Mouse (Mus musculus): Measurements from ENCODE around the gene Clcc1. TPM values are rescaled to one million over a fixed set of nuclear protein-coding genes. Genes with fewer than 3 reads are reported as not detected.

Gene Clcc1
- polyA plus RNA-seq, 1 experiment: 21.4 TPM

GRCm38 (mm10) chr3:108685701-108686100 is 32.0 kb downstream of the Clcc1 start:
- Histone ChIP-seq H3K4me1 (ENCODE audit: control insufficient read depth, insufficient read depth, insufficient read length) (no peaks in the 10 kb centered on the region), H3K27me3 (ENCODE audit: control insufficient read depth, insufficient read depth, low read length) (no peaks in the 10 kb centered on the region), H3K27ac (ENCODE audit: insufficient read depth, low read length) (no peak overlapping the region), H3K36me3 (ENCODE audit: control insufficient read depth, insufficient read depth, low read length) (peaks cover 6% of the 10 kb centered on the region), H3K4me3 (ENCODE audit: extremely low read depth, insufficient read depth, insufficient read length) (no peak overlapping the region)
- no peak for TF ChIP-seq POLR2A (IDR thresholded peaks at IDR 0.05; ENCODE audit: low read depth, low read length)
- TF ChIP-seq CTCF (IDR thresholded peaks at IDR 0.05; ENCODE audit: extremely low read depth, insufficient read depth, insufficient read length, insufficient replicate concordance): no peak
- 97% methylated on average over 7 of the region's 7 CpGs for WGBS
- no peak for DNase-seq (ENCODE audit: low read depth in 1 of 2, low spot score in 2 of 2)

GRCm38 (mm10) chr3:108689015-108689441 is 35.3 kb downstream of the Clcc1 start:
- Histone ChIP-seq H3K27ac (ENCODE audit: insufficient read depth, low read length) (no peak overlapping the region), H3K4me1 (ENCODE audit: control insufficient read depth, insufficient read depth, insufficient read length) (no peaks in the 10 kb centered on the region), H3K4me3 (ENCODE audit: extremely low read depth, insufficient read depth, insufficient read length) (no peak overlapping the region), H3K27me3 (ENCODE audit: control insufficient read depth, insufficient read depth, low read length) (no peaks in the 10 kb centered on the region), H3K36me3 (ENCODE audit: control insufficient read depth, insufficient read depth, low read length) (no peaks in the 10 kb centered on the region)
- DNase-seq (ENCODE audit: low read depth in 1 of 2, low spot score in 2 of 2): no peak
- WGBS: 86% methylated on average over 6 of the region's 6 CpGs
- TF ChIP-seq CTCF (IDR thresholded peaks at IDR 0.05; ENCODE audit: extremely low read depth, insufficient read depth, insufficient read length, insufficient replicate concordance) (no peak), POLR2A (IDR thresholded peaks at IDR 0.05; ENCODE audit: low read depth, low read length) (no peak)

- DNase-seq (ENCODE audit: low read depth in 1 of 2, low spot score in 2 of 2): no peak
- H3K4me1 ChIP-seq (ENCODE audit: control insufficient read depth, insufficient read depth, insufficient read length): no peaks in the 10 kb centered on the region
- H3K27ac ChIP-seq (ENCODE audit: insufficient read depth, low read length): no peak overlapping the region
- TF ChIP-seq CTCF (IDR thresholded peaks at IDR 0.05; ENCODE audit: extremely low read depth, insufficient read depth, insufficient read length, insufficient replicate concordance) (no peak), POLR2A (IDR thresholded peaks at IDR 0.05; ENCODE audit: low read depth, low read length) (no peak)
- WGBS: 93% methylated on average over 8 of the region's 8 CpGs
- no peaks in the 10 kb centered on the region for H3K36me3 ChIP-seq (ENCODE audit: control insufficient read depth, insufficient read depth, low read length)
- H3K27me3 ChIP-seq (ENCODE audit: control insufficient read depth, insufficient read depth, low read length): no peaks in the 10 kb centered on the region
- H3K4me3 ChIP-seq (ENCODE audit: extremely low read depth, insufficient read depth, insufficient read length): no peak overlapping the region
These were observed 35.7 kb downstream of the Clcc1 start for GRCm38 (mm10) chr3:108689446-108689845.

GRCm38 (mm10) chr3:108689979-108690378 is 36.3 kb downstream of the Clcc1 start:
- no peak for DNase-seq (ENCODE audit: low read depth in 1 of 2, low spot score in 2 of 2)
- Histone ChIP-seq H3K4me3 (ENCODE audit: extremely low read depth, insufficient read depth, insufficient read length) (no peak overlapping the region), H3K27ac (ENCODE audit: insufficient read depth, low read length) (no peak overlapping the region), H3K27me3 (ENCODE audit: control insufficient read depth, insufficient read depth, low read length) (no peaks in the 10 kb centered on the region), H3K4me1 (ENCODE audit: control insufficient read depth, insufficient read depth, insufficient read length) (no peaks in the 10 kb centered on the region), H3K36me3 (ENCODE audit: control insufficient read depth, insufficient read depth, low read length) (no peaks in the 10 kb centered on the region)
- 74% methylated on average over 4 of the region's 4 CpGs for WGBS
- TF ChIP-seq POLR2A (IDR thresholded peaks at IDR 0.05; ENCODE audit: low read depth, low read length): no peak
- no peak for TF ChIP-seq CTCF (IDR thresholded peaks at IDR 0.05; ENCODE audit: extremely low read depth, insufficient read depth, insufficient read length, insufficient replicate concordance)

GRCm38 (mm10) chr3:108694321-108694720 is 40.6 kb downstream of the Clcc1 start:
- Histone ChIP-seq H3K4me1 (ENCODE audit: control insufficient read depth, insufficient read depth, insufficient read length) (no peaks in the 10 kb centered on the region), H3K36me3 (ENCODE audit: control insufficient read depth, insufficient read depth, low read length) (no peaks in the 10 kb centered on the region), H3K4me3 (ENCODE audit: extremely low read depth, insufficient read depth, insufficient read length) (no peak overlapping the region), H3K27ac (ENCODE audit: insufficient read depth, low read length) (no peak overlapping the region), H3K27me3 (ENCODE audit: control insufficient read depth, insufficient read depth, low read length) (no peaks in the 10 kb centered on the region)
- no peak for DNase-seq (ENCODE audit: low read depth in 1 of 2, low spot score in 2 of 2)
- WGBS: 96% methylated on average over 9 of the region's 9 CpGs
- TF ChIP-seq POLR2A (IDR thresholded peaks at IDR 0.05; ENCODE audit: low read depth, low read length) (no peak), CTCF (IDR thresholded peaks at IDR 0.05; ENCODE audit: extremely low read depth, insufficient read depth, insufficient read length, insufficient replicate concordance) (no peak)

- TF ChIP-seq POLR2A (IDR thresholded peaks at IDR 0.05; ENCODE audit: low read depth, low read length) (no peak), CTCF (IDR thresholded peaks at IDR 0.05; ENCODE audit: extremely low read depth, insufficient read depth, insufficient read length, insufficient replicate concordance) (no peak)
- DNase-seq (ENCODE audit: low read depth in 1 of 2, low spot score in 2 of 2): no peak
- no peaks in the 10 kb centered on the region for H3K4me1 ChIP-seq (ENCODE audit: control insufficient read depth, insufficient read depth, insufficient read length)
- no peak overlapping the region for H3K4me3 ChIP-seq (ENCODE audit: extremely low read depth, insufficient read depth, insufficient read length)
- H3K36me3 ChIP-seq (ENCODE audit: control insufficient read depth, insufficient read depth, low read length): 0 out of 2 replicates have a peak, but pooled peaks cover 1% of the 10 kb centered on the region
- H3K27me3 ChIP-seq (ENCODE audit: control insufficient read depth, insufficient read depth, low read length): no peaks in the 10 kb centered on the region; the same call in 1 of the 2 replicates
- WGBS: 96% methylated on average over 8 of the region's 8 CpGs
- H3K27ac ChIP-seq (ENCODE audit: insufficient read depth, low read length): no peak overlapping the region
These were observed 44.9 kb downstream of the Clcc1 start for GRCm38 (mm10) chr3:108698662-108699061.

GRCm38 (mm10) chr3:108699786-108700185 is 46.1 kb downstream of the Clcc1 start:
- TF ChIP-seq CTCF (IDR thresholded peaks at IDR 0.05; ENCODE audit: extremely low read depth, insufficient read depth, insufficient read length, insufficient replicate concordance) (no peak), POLR2A (IDR thresholded peaks at IDR 0.05; ENCODE audit: low read depth, low read length) (no peak)
- no peak overlapping the region for H3K4me3 ChIP-seq (ENCODE audit: extremely low read depth, insufficient read depth, insufficient read length)
- DNase-seq (ENCODE audit: low read depth in 1 of 2, low spot score in 2 of 2): no peak
- WGBS: 94% methylated on average over 4 of the region's 4 CpGs
- H3K27ac ChIP-seq (ENCODE audit: insufficient read depth, low read length): no peak overlapping the region
- no peaks in the 10 kb centered on the region for H3K4me1 ChIP-seq (ENCODE audit: control insufficient read depth, insufficient read depth, insufficient read length)
- 0 out of 2 replicates have a peak, but pooled peaks cover 1% of the 10 kb centered on the region for H3K36me3 ChIP-seq (ENCODE audit: control insufficient read depth, insufficient read depth, low read length)
- no peaks in the 10 kb centered on the region; the same call in 1 of the 2 replicates for H3K27me3 ChIP-seq (ENCODE audit: control insufficient read depth, insufficient read depth, low read length)
